Mouse (Mus musculus): ENCODE results near the gene Zkscan16. TPM values are rescaled to one million over a fixed set of nuclear protein-coding genes. Genes with fewer than 3 reads are reported as not detected.

Zkscan16 gene
- polyA plus RNA-seq, 1 experiment from 2014 or later = 0.11 TPM

DNA sequence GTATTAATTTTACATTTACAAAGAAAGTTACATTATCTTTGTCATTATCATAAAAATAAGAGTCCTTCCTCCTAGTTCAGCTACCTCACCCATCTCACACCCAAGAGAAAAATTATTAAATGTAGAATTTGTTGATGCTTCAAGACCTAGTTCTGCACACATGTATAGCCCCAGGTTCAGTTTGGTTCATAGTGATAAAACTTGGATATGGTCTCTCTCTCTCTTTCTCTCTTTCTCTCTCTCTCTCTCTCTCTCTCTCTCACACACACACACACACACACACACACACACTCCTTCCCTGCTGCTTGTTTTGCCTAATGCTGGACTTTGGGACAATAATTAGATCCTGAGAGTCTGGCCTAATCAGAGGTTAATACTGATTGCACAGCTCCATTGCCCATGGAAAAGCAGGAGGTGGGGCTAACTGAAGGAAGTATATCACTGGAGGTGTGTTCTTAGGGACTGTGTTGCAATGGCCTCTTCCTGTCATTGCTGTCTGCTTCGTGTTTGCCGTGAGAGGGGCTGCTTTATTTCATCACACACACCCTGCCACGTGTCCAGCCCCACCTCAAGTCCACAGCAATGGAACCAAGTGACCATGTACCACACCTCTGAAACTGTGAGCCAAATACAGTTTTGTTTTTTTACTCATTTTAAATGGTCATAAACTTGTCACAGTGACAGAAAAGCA is 29.9 kb upstream of the Zkscan16 start:
- no peak for TF ChIP-seq CTCF (IDR thresholded peaks at IDR 0.05; ENCODE audit: low read depth)
- TF ChIP-seq EP300 (optimal IDR thresholded peaks at IDR 0.05) = no peak
- peaks cover 3% of the 10 kb centered on the region; the same call in 1 of the 2 replicates for H3K4me1 ChIP-seq (replicated peaks; ENCODE audit: control insufficient read depth, insufficient read depth)
- no peak overlapping the region for H3K27ac ChIP-seq (replicated peaks)
- ATAC-seq (ENCODE audit: low FRiP score, low TSS enrichment) (peak; percentile 67), DNase-seq (ENCODE audit: low spot score) (peak; percentile 52)
- H3K4me3 ChIP-seq (ENCODE audit: low read depth, low read length) = no peak overlapping the region
- WGBS = 46% methylated on average over 3 of the region's 3 CpGs
- no peaks in the 10 kb centered on the region for H3K9me3 ChIP-seq (ENCODE audit: control insufficient read depth, low read length)
- H3K36me3 ChIP-seq (ENCODE audit: control insufficient read depth, insufficient read depth, low read length) = no peaks in the 10 kb centered on the region
- no peak overlapping the region for H3K9ac ChIP-seq (ENCODE audit: low read length)
- no peaks in the 10 kb centered on the region for H3K27me3 ChIP-seq (ENCODE audit: control insufficient read depth, insufficient read depth, low read length)
- H3K4me2 ChIP-seq (replicated peaks; ENCODE audit: low read depth) = peak overlapping the region; percentile 73; the same call in 1 of the 2 replicates

DNA sequence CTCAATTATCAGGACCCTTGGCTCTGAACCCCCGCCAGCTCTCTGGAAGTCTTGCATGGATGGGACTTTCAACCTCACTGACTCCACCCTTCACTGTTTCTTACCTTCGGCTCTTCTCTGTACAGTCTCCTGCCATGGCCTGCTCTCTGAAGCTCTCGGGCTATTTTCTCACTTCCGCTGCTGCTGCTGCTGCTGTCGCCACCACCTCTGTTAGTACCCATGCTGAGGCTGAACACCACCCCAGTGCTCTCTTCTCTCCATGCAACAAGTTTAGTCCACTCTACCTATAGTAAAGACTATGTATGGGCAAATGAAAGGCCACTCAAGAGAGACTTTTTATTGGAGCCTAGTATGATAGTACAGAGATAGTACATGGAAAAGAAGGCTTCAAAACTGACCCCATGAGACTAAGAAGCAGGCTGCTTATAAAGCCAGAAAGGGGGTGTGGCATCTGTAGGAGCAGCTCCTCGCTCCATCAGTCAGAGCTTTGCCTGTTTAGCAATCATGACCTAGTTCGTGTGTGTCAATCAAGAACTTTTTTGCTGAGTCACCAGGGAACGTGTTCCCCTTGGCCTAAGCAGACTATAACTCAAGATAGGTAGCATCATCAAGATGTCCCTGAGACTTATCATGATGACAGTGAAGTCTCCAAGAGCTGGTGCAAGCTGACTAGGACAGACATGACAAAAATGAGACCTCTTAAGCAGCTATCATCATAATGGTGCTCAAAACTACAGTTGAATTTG is 28.2 kb upstream of the Zkscan16 start:
- H3K9ac ChIP-seq (ENCODE audit: low read length) = no peak overlapping the region
- DNase-seq (ENCODE audit: low spot score) (no peak), ATAC-seq (ENCODE audit: low FRiP score, low TSS enrichment) (no peak)
- no peaks in the 10 kb centered on the region for H3K9me3 ChIP-seq (ENCODE audit: control insufficient read depth, low read length)
- WGBS = 76% methylated on average over 8 of the region's 8 CpGs
- H3K27ac ChIP-seq (replicated peaks) = no peak overlapping the region
- H3K27me3 ChIP-seq (ENCODE audit: control insufficient read depth, insufficient read depth, low read length) = no peaks in the 10 kb centered on the region
- no peak overlapping the region for H3K4me3 ChIP-seq (ENCODE audit: low read depth, low read length)
- H3K4me1 ChIP-seq (replicated peaks; ENCODE audit: control insufficient read depth, insufficient read depth) = peaks cover 3% of the 10 kb centered on the region; the same call in 1 of the 2 replicates
- H3K4me2 ChIP-seq (replicated peaks; ENCODE audit: low read depth) = no peak overlapping the region
- no peaks in the 10 kb centered on the region for H3K36me3 ChIP-seq (ENCODE audit: control insufficient read depth, insufficient read depth, low read length)
- TF ChIP-seq CTCF (IDR thresholded peaks at IDR 0.05; ENCODE audit: low read depth) = no peak
- no peak for TF ChIP-seq EP300 (optimal IDR thresholded peaks at IDR 0.05)

DNA sequence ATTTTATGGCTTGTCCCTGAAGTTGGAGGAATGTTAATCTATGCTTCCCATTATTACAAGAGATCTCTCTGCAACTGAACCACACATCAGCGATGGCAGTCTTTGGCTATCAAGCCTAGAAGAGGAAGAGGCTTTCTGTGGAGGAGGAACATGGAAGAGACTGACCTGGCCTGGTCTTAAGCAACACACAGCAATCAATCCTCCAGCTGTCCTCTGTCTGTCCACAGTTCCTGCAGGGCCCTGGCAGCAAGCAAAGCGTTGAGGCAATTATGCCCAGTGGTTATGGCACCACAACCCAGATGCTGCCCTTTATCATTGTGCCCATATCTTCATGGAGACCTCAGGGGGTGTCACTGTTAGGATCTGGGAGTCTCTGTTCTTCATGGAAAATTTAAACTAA is 19.5 kb upstream of the Zkscan16 start:
- Histone ChIP-seq H3K36me3 (ENCODE audit: control insufficient read depth, insufficient read depth, low read length) (no peaks in the 10 kb centered on the region), H3K27me3 (ENCODE audit: control insufficient read depth, insufficient read depth, low read length) (no peaks in the 10 kb centered on the region), H3K27ac (replicated peaks) (no peak overlapping the region), H3K9me3 (ENCODE audit: control insufficient read depth, low read length) (no peaks in the 10 kb centered on the region), H3K4me2 (replicated peaks; ENCODE audit: low read depth) (no peak overlapping the region), H3K9ac (ENCODE audit: low read length) (no peak overlapping the region), H3K4me1 (replicated peaks; ENCODE audit: control insufficient read depth, insufficient read depth) (no peaks in the 10 kb centered on the region), H3K4me3 (ENCODE audit: low read depth, low read length) (no peak overlapping the region)
- TF ChIP-seq EP300 (optimal IDR thresholded peaks at IDR 0.05) = no peak
- TF ChIP-seq CTCF (IDR thresholded peaks at IDR 0.05; ENCODE audit: low read depth) = no peak
- no peak for DNase-seq (ENCODE audit: low spot score)
- no peak for ATAC-seq (ENCODE audit: low FRiP score, low TSS enrichment)
- 78% methylated on average over 2 of the region's 2 CpGs for WGBS

DNA sequence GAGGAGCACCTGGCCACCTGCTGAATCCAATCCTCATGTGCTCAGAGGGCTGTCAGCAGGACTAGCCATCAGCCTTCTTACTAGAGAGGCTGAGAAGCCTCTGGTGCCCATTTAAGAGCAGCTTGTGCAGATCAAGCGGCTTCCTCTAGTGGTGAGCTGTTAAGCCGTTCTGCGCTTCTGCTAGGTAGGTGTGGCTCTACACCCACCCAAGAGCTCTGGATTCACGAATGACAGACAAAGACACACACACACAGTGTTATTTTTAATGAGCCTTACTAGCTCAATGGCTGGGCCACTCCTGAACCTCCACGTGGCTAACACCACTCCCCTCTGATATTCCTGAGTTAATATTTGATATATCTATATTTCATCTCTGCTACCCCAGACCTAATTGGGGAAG is 17.8 kb upstream of the Zkscan16 start:
- Histone ChIP-seq H3K36me3 (ENCODE audit: control insufficient read depth, insufficient read depth, low read length) (no peaks in the 10 kb centered on the region), H3K4me2 (replicated peaks; ENCODE audit: low read depth) (no peak overlapping the region), H3K4me3 (ENCODE audit: low read depth, low read length) (no peak overlapping the region), H3K9ac (ENCODE audit: low read length) (no peak overlapping the region), H3K4me1 (replicated peaks; ENCODE audit: control insufficient read depth, insufficient read depth) (no peaks in the 10 kb centered on the region), H3K27ac (replicated peaks) (no peak overlapping the region), H3K27me3 (ENCODE audit: control insufficient read depth, insufficient read depth, low read length) (no peaks in the 10 kb centered on the region), H3K9me3 (ENCODE audit: control insufficient read depth, low read length) (no peaks in the 10 kb centered on the region)
- 22% methylated on average over 5 of the region's 5 CpGs for WGBS
- no peak for DNase-seq (ENCODE audit: low spot score)
- ATAC-seq (ENCODE audit: low FRiP score, low TSS enrichment) = no peak
- TF ChIP-seq CTCF (IDR thresholded peaks at IDR 0.05; ENCODE audit: low read depth) (no peak), EP300 (optimal IDR thresholded peaks at IDR 0.05) (no peak)

DNA sequence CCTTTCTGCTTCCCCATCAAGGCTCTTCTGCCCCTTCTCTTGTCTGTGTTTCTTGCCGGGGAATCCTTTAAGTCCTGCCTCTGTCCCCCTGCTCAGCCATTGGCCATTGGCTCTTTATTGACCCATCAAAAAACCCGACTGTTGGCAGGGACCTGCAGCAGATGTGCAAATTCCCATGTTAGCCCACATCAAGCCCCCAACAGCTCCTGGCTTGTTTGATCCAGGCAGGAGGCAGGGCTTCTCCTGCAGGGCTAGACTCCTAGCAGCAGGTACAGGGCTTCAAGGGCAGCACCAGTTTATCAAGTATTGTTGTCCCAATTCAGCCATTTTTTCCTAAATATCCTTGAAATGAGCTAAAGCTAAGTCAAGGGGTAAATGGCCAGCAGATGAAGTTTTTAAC is 17.3 kb upstream of the Zkscan16 start:
- no peak overlapping the region for H3K4me3 ChIP-seq (ENCODE audit: low read depth, low read length)
- no peaks in the 10 kb centered on the region for H3K36me3 ChIP-seq (ENCODE audit: control insufficient read depth, insufficient read depth, low read length)
- no peaks in the 10 kb centered on the region for H3K4me1 ChIP-seq (replicated peaks; ENCODE audit: control insufficient read depth, insufficient read depth)
- 28% methylated on average over 2 of the region's 2 CpGs for WGBS
- no peaks in the 10 kb centered on the region for H3K9me3 ChIP-seq (ENCODE audit: control insufficient read depth, low read length)
- ATAC-seq (ENCODE audit: low FRiP score, low TSS enrichment) (no peak), DNase-seq (ENCODE audit: low spot score) (no peak)
- no peak overlapping the region for H3K4me2 ChIP-seq (replicated peaks; ENCODE audit: low read depth)
- no peak overlapping the region for H3K27ac ChIP-seq (replicated peaks)
- no peak for TF ChIP-seq CTCF (IDR thresholded peaks at IDR 0.05; ENCODE audit: low read depth)
- TF ChIP-seq EP300 (optimal IDR thresholded peaks at IDR 0.05) = no peak
- no peaks in the 10 kb centered on the region for H3K27me3 ChIP-seq (ENCODE audit: control insufficient read depth, insufficient read depth, low read length)
- no peak overlapping the region for H3K9ac ChIP-seq (ENCODE audit: low read length)

DNA sequence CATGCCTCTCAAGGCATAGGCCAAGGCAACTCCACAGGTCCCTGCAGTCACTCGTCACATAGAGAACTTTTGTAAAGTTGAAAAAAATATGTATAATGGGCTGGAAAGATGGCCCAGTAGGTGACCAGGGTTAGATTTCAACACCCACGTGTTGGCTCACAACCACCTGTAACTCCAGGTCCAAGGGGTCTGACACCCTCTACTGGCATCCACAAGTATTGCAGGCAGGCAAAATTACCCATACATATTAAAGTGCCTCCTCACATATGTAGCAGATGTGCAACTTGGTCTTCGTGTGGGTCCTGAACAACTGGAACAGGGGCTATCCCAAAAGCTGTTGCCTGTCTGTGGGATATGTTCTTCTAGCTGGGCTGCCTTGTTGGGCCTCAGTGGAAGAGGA is 15.8 kb upstream of the Zkscan16 start:
- ATAC-seq (ENCODE audit: low FRiP score, low TSS enrichment) = no peak

More for the DNA sequence above, 15.8 kb upstream of the Zkscan16 start:
- H3K4me1 ChIP-seq (replicated peaks; ENCODE audit: control insufficient read depth, insufficient read depth) = no peaks in the 10 kb centered on the region
- H3K4me2 ChIP-seq (replicated peaks; ENCODE audit: low read depth) = no peak overlapping the region
- H3K4me3 ChIP-seq (ENCODE audit: low read depth, low read length) = no peak overlapping the region
- DNase-seq (ENCODE audit: low spot score) = no peak
- H3K27ac ChIP-seq (replicated peaks) = no peak overlapping the region
- H3K36me3 ChIP-seq (ENCODE audit: control insufficient read depth, insufficient read depth, low read length) = no peaks in the 10 kb centered on the region
- H3K27me3 ChIP-seq (ENCODE audit: control insufficient read depth, insufficient read depth, low read length) = no peaks in the 10 kb centered on the region
- peak; percentile 56 for TF ChIP-seq CTCF (IDR thresholded peaks at IDR 0.05; ENCODE audit: low read depth)
- TF ChIP-seq EP300 (optimal IDR thresholded peaks at IDR 0.05) = no peak
- WGBS = 68% methylated on average over 3 of the region's 3 CpGs
- H3K9me3 ChIP-seq (ENCODE audit: control insufficient read depth, low read length) = no peaks in the 10 kb centered on the region
- no peak overlapping the region for H3K9ac ChIP-seq (ENCODE audit: low read length)
